Mouse (Mus musculus) embryo, embryonic 10.5 days (tissue): ENCODE data around the gene Neu1.
"Not testable (repeated sequence)": the region's sequence is repeated elsewhere in the genome, so short reads cannot be mapped to it uniquely, and the experiment has no call there.

Source experiments
- DNase-seq: peaks from one replicate; pipeline ENCODE4 v3.0.0-alpha.2; 2015; ENCODE audit warnings: low spot score

Gene Neu1

GRCm38 (mm10) chr17:34948721-34949552 lies 17.9 kb downstream of the Neu1 start:
- peak; percentile 27 for DNase-seq

- DNase-seq: no peak
Measured at GRCm38 (mm10) chr17:34949553-34949969, 18.5 kb downstream of the Neu1 start.

GRCm38 (mm10) chr17:34950514-34951455 lies 19.7 kb downstream of the Neu1 start:
- peak; percentile 50 for DNase-seq

- DNase-seq: peak; percentile 34
Measured at GRCm38 (mm10) chr17:34951636-34952377, 20.8 kb downstream of the Neu1 start.

GRCm38 (mm10) chr17:34952378-34953040 lies 21.5 kb downstream of the Neu1 start:
- DNase-seq: peak; percentile 86

- DNase-seq: no peak
Measured at GRCm38 (mm10) chr17:34953258-34953657, 22.2 kb downstream of the Neu1 start.

GRCm38 (mm10) chr17:34953904-34954303 lies 22.9 kb downstream of the Neu1 start:
- no peak for DNase-seq

GRCm38 (mm10) chr17:34954831-34955230 lies 23.8 kb downstream of the Neu1 start:
- no peak for DNase-seq

GRCm38 (mm10) chr17:34955884-34956283 lies 24.8 kb downstream of the Neu1 start:
- DNase-seq: no peak

GRCm38 (mm10) chr17:34956340-34956739 lies 25.3 kb downstream of the Neu1 start:
- DNase-seq: no peak

GRCm38 (mm10) chr17:34957291-34957690 lies 26.2 kb downstream of the Neu1 start:
- DNase-seq: not testable (repeated sequence)

- DNase-seq: not testable (repeated sequence)
Measured at GRCm38 (mm10) chr17:34957966-34958365, 26.9 kb downstream of the Neu1 start.

- DNase-seq: not testable (repeated sequence)
Measured at GRCm38 (mm10) chr17:34958734-34959129, 27.7 kb downstream of the Neu1 start.

GRCm38 (mm10) chr17:34959130-34959778 lies 28.2 kb downstream of the Neu1 start, which contains the start of gene Hspa1b:
TSS of gene Hspa1b (minus strand) at chr17:34959238.
- peak; percentile 92 for DNase-seq

- peak; percentile 72 for DNase-seq
Measured at GRCm38 (mm10) chr17:34959881-34960515, 28.9 kb downstream of the Neu1 start.

GRCm38 (mm10) chr17:34960702-34961493 lies 29.8 kb downstream of the Neu1 start:
- DNase-seq: no peak

- DNase-seq: no peak
Measured at GRCm38 (mm10) chr17:34962125-34962524, 31.1 kb downstream of the Neu1 start.

- DNase-seq: no peak
Measured at GRCm38 (mm10) chr17:34962841-34963240, 31.8 kb downstream of the Neu1 start.

GRCm38 (mm10) chr17:34964640-34965049 lies 33.6 kb downstream of the Neu1 start:
- no peak for DNase-seq
